Mouse (Mus musculus): ENCODE results near the gene Cib4. TPM values are rescaled to one million over a fixed set of nuclear protein-coding genes. Genes with fewer than 3 reads are reported as not detected.
A peak's percentile ranks its signal among the peaks of the same experiment; 100 is the strongest.

Cib4 gene
- polyA plus RNA-seq, 2 experiments: 0.20 TPM; not detected in 1

GRCm38 (mm10) chr5:30591786-30592185 is 46.1 kb upstream of the Cib4 start:
- Histone ChIP-seq H3K27ac (replicated peaks; ENCODE audit: low read depth, low read length) (no peak overlapping the region), H3K9me3 (ENCODE audit: control insufficient read depth, low read length) (no peaks in the 10 kb centered on the region), H3K27me3 (ENCODE audit: control insufficient read depth, insufficient read depth, low read length) (peaks cover 34% of the 10 kb centered on the region), H3K4me1 (ENCODE audit: control insufficient read depth, insufficient read depth, low read length) (peaks cover 18% of the 10 kb centered on the region), H3K4me3 (replicated peaks; ENCODE audit: low read length) (no peak overlapping the region), H3K36me3 (ENCODE audit: control insufficient read depth, insufficient read depth, low read length) (no peaks in the 10 kb centered on the region), H3K4me2 (replicated peaks; ENCODE audit: low read depth, low read length, severe bottlenecking) (no peak overlapping the region), H3K9ac (ENCODE audit: low read depth, low read length, severe bottlenecking) (no peak overlapping the region)
- no peak for TF ChIP-seq POLR2A (IDR thresholded peaks at IDR 0.05; ENCODE audit: borderline replicate concordance, extremely low read depth, insufficient read depth, insufficient read length)
- ATAC-seq (ENCODE audit: low FRiP score, low read depth) (no peak), DNase-seq (ENCODE audit: low spot score) (no peak)
- 81% methylated on average over 8 of the region's 8 CpGs for WGBS

GRCm38 (mm10) chr5:30591205-30591731 is 45.6 kb upstream of the Cib4 start:
- Histone ChIP-seq H3K36me3 (ENCODE audit: control insufficient read depth, insufficient read depth, low read length) (no peaks in the 10 kb centered on the region), H3K4me1 (ENCODE audit: control insufficient read depth, insufficient read depth, low read length) (peaks cover 18% of the 10 kb centered on the region), H3K9ac (ENCODE audit: low read depth, low read length, severe bottlenecking) (no peak overlapping the region), H3K9me3 (ENCODE audit: control insufficient read depth, low read length) (no peaks in the 10 kb centered on the region), H3K4me2 (replicated peaks; ENCODE audit: low read depth, low read length, severe bottlenecking) (no peak overlapping the region), H3K27ac (replicated peaks; ENCODE audit: low read depth, low read length) (no peak overlapping the region), H3K4me3 (replicated peaks; ENCODE audit: low read length) (no peak overlapping the region), H3K27me3 (ENCODE audit: control insufficient read depth, insufficient read depth, low read length) (peaks cover 37% of the 10 kb centered on the region)
- TF ChIP-seq POLR2A (IDR thresholded peaks at IDR 0.05; ENCODE audit: borderline replicate concordance, extremely low read depth, insufficient read depth, insufficient read length): no peak
- WGBS: 53% methylated on average over 5 of the region's 5 CpGs
- DNase-seq (ENCODE audit: low spot score): no peak
- no peak for ATAC-seq (ENCODE audit: low FRiP score, low read depth)

GRCm38 (mm10) chr5:30590231-30590630 is 44.6 kb upstream of the Cib4 start:
- Histone ChIP-seq H3K4me3 (replicated peaks; ENCODE audit: low read length) (no peak overlapping the region), H3K9ac (ENCODE audit: low read depth, low read length, severe bottlenecking) (no peak overlapping the region), H3K27ac (replicated peaks; ENCODE audit: low read depth, low read length) (no peak overlapping the region), H3K9me3 (ENCODE audit: control insufficient read depth, low read length) (no peaks in the 10 kb centered on the region), H3K27me3 (ENCODE audit: control insufficient read depth, insufficient read depth, low read length) (peaks cover 37% of the 10 kb centered on the region), H3K36me3 (ENCODE audit: control insufficient read depth, insufficient read depth, low read length) (no peaks in the 10 kb centered on the region), H3K4me2 (replicated peaks; ENCODE audit: low read depth, low read length, severe bottlenecking) (no peak overlapping the region), H3K4me1 (ENCODE audit: control insufficient read depth, insufficient read depth, low read length) (peaks cover 18% of the 10 kb centered on the region)
- DNase-seq (ENCODE audit: low spot score) (no peak), ATAC-seq (ENCODE audit: low FRiP score, low read depth) (no peak)
- TF ChIP-seq POLR2A (IDR thresholded peaks at IDR 0.05; ENCODE audit: borderline replicate concordance, extremely low read depth, insufficient read depth, insufficient read length): no peak
- 67% methylated on average over 5 of the region's 5 CpGs for WGBS

GRCm38 (mm10) chr5:30589546-30589945 is 43.9 kb upstream of the Cib4 start:
- DNase-seq (ENCODE audit: low spot score) (no peak), ATAC-seq (ENCODE audit: low FRiP score, low read depth) (no peak)
- Histone ChIP-seq H3K4me2 (replicated peaks; ENCODE audit: low read depth, low read length, severe bottlenecking) (no peak overlapping the region), H3K4me3 (replicated peaks; ENCODE audit: low read length) (no peak overlapping the region), H3K9me3 (ENCODE audit: control insufficient read depth, low read length) (no peaks in the 10 kb centered on the region), H3K4me1 (ENCODE audit: control insufficient read depth, insufficient read depth, low read length) (peaks cover 16% of the 10 kb centered on the region), H3K36me3 (ENCODE audit: control insufficient read depth, insufficient read depth, low read length) (no peaks in the 10 kb centered on the region), H3K27ac (replicated peaks; ENCODE audit: low read depth, low read length) (no peak overlapping the region), H3K27me3 (ENCODE audit: control insufficient read depth, insufficient read depth, low read length) (peaks cover 37% of the 10 kb centered on the region), H3K9ac (ENCODE audit: low read depth, low read length, severe bottlenecking) (no peak overlapping the region)
- no peak for TF ChIP-seq POLR2A (IDR thresholded peaks at IDR 0.05; ENCODE audit: borderline replicate concordance, extremely low read depth, insufficient read depth, insufficient read length)
- WGBS: 76% methylated on average over 2 of the region's 3 CpGs

- peaks cover 14% of the 10 kb centered on the region for H3K4me1 ChIP-seq (ENCODE audit: control insufficient read depth, insufficient read depth, low read length)
- no peaks in the 10 kb centered on the region for H3K36me3 ChIP-seq (ENCODE audit: control insufficient read depth, insufficient read depth, low read length)
- no peaks in the 10 kb centered on the region for H3K9me3 ChIP-seq (ENCODE audit: control insufficient read depth, low read length)
- peak overlapping the region; percentile 96 for H3K4me2 ChIP-seq (replicated peaks; ENCODE audit: low read depth, low read length, severe bottlenecking)
- ATAC-seq (ENCODE audit: low FRiP score, low read depth) (no peak), DNase-seq (ENCODE audit: low spot score) (no peak)
- H3K4me3 ChIP-seq (replicated peaks; ENCODE audit: low read length): peak overlapping the region; percentile 41
- WGBS: 48% methylated on average over 4 of the region's 4 CpGs
- H3K27ac ChIP-seq (replicated peaks; ENCODE audit: low read depth, low read length): no peak overlapping the region
- no peak overlapping the region for H3K9ac ChIP-seq (ENCODE audit: low read depth, low read length, severe bottlenecking)
- H3K27me3 ChIP-seq (ENCODE audit: control insufficient read depth, insufficient read depth, low read length): peaks cover 37% of the 10 kb centered on the region
- TF ChIP-seq POLR2A (IDR thresholded peaks at IDR 0.05; ENCODE audit: borderline replicate concordance, extremely low read depth, insufficient read depth, insufficient read length): no peak
These were observed 43.4 kb upstream of the Cib4 start for GRCm38 (mm10) chr5:30589069-30589468.
